Mouse (Mus musculus) CD4-positive naive resting alpha-beta T cell, adult 57 days (primary cell): ENCODE measurements around the gene Nubp1. TPM values are rescaled to one million over a fixed set of nuclear protein-coding genes. Genes with fewer than 3 reads are reported as not detected.

Experiments used
- total RNA-seq: library from RNA; stranded (reverse); gene quantifications from one replicate; pipeline ENCODE4 v1.2.4, GENCODE M21; 2023

The Nubp1 gene
- total RNA-seq, result 34.2 TPM

DNA sequence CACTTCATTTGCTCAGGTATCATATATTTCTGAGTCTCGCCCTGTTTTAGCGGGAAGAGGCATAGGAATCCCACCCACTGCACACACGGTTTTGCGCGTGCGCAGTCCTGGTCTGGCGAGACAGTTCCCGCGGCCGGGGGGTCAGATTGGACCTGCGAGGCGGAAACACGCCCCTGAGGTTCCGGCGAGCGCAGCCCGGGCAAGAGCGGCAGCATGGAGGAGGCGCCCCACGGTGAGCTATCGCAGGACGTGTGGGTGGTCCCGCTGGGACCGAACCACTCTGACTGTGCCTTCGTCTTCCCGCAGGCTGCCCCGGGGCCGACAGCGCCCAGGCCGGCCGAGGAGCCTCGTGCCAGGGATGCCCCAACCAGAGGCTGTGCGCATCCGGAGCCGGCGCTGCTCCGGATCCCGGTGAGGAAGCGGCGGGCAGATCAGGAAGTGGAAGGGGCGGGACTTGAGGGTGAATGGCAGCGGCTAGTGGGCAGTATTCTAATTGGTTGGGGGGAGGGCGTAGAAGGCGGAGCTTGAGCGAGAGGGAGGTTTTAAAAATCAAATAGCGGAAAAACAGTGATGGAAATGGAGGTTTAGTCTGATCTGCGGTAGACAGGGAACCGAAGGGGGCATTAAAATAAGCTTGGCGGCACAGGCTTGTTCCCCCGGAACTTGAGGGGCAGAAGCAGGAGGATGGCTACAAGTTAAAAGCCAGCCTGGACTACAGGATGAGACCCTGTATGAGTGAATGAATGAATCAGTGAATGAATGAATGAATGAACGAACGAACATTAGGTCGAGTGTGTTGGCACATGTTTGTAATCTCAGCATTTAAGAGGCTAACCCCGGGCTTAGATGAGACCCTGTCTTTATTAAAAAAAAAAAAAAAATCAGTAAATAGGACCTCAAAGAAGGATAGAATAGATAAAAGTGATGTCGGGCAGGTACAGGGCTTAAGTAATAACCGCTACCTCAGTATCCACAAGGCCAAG, at the start of gene Nubp1:
Gene Nubp1 (plus strand): TSS at position 185 of the 983 bp plus-strand sequence.

DNA sequence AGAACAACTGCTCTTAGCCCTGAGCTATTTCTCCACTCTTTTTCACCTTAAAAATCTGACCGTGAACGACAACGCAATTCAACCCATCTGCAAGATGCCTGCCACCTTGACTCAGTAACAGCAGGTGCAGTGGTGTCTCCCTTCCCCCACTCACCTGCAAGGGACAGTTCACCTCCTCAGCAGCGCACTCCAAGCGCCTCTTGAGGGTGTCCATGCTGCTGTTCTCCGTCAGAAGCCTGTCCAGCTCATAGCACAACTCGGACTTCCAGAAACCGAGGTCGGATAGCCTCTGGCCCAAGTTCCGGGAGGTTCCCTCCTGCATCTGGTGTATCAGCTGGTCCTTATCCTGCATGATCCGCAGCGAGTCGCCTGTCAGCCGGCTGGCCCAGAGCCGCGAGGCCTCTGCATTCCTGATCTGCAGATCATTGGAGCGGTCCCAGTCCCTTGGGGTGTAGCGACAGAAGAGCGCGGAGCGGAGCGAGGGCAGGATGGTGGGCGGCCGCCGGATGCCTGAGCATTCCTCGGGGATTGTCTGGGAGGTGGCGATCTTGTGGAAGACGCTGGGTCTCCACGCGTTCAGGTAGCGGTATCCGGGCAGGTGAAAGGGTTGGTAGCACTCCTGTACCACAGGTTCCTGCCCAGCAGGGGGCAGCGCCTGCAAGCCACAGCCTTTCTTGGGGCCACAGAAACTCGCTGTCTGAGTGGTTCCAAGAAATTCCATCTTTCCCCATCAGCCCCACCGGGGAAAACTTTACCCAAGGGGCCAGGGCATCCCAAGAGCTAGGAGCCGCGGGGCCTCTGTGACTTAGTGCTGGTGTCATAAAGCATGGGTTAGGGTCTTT, 16.8 kb upstream of the Nubp1 start, which contains the start of gene Tekt5:
Gene Tekt5 (minus strand): TSS at position 792 of the 842 bp plus-strand sequence.

DNA sequence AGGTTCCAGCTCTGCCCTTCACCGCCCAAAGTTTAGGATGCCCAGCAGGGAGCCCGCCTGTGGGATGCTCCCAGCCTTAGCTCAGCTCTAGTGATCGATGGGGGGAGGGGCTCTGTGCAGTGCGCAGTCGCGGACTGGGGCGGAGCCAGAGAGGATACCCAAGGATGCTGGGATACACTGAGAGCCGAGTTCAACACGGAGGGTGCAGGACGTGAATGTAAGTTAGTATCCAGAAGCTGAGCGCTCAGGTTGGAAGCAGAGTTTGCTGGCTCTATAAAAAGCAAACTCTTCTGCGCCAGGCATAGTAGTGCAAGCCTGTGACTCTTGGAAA, 35.5 kb downstream of the Nubp1 start, which contains the start of gene Tvp23a:
Gene Tvp23a (minus strand): TSS at position 99 of the 331 bp plus-strand sequence.

Other genes starting within 250 kb of the Nubp1 start
- not detected for gene Rpl39l, start 241.7 kb upstream of the Nubp1 start, total RNA-seq
- gene Atf7ip2, start 219.2 kb upstream of the Nubp1 start, total RNA-seq, result not detected
- gene Emp2, start 98.0 kb upstream of the Nubp1 start, total RNA-seq, result 0.33 TPM
- not detected for gene Tekt5, start 16.5 kb upstream of the Nubp1 start, total RNA-seq
- gene Tvp23a, start 35.4 kb downstream of the Nubp1 start, total RNA-seq, result not detected
- gene Ciita, start 68.1 kb downstream of the Nubp1 start, total RNA-seq, result 10.2 TPM
- gene Dexi, start 131.1 kb downstream of the Nubp1 start, total RNA-seq, result 17.9 TPM
- 32.4 TPM for gene Clec16a, start 133.4 kb downstream of the Nubp1 start, total RNA-seq